Mouse (Mus musculus): Measurements from ENCODE around the gene Ifit3. TPM values are rescaled to one million over a fixed set of nuclear protein-coding genes. Genes with fewer than 3 reads are reported as not detected.
"Not testable (repeated sequence)": the region's sequence is repeated elsewhere in the genome, so short reads cannot be mapped to it uniquely, and the experiment has no call there.

Gene Ifit3
- total RNA-seq (2021), result under 1 TPM; 0.88 to 0.95 TPM
- long read RNA-seq, experiment 1, transcript Ifit3-201 (2 exons, 1,745 nt), result major isoform, 5 of 5 reads
- long read RNA-seq, experiment 1, partial matches to known transcripts, result 0 of 5 reads
- long read RNA-seq, experiment 1, other reads (novel, unspliced or antisense), result 0 of 5 reads
- long read RNA-seq, experiment 2, partial matches to known transcripts, result 0 of 4 reads
- long read RNA-seq, experiment 2, other reads (novel, unspliced or antisense), result 1 of 4 reads

GRCm38 (mm10) chr19:34583126-34583766 lies at the start of gene Ifit3:
TSS of gene Ifit3 (plus strand) at chr19:34583531.
- DNase-seq, result peak; percentile 42

- DNase-seq, result no peak
Observed at GRCm38 (mm10) chr19:34539422-34539821, 43.9 kb upstream of the Ifit3 start.

- DNase-seq, result no peak
Observed at GRCm38 (mm10) chr19:34546211-34546610, 37.1 kb upstream of the Ifit3 start.

GRCm38 (mm10) chr19:34547976-34548375 lies 35.4 kb upstream of the Ifit3 start:
- DNase-seq, result peak; percentile 61

GRCm38 (mm10) chr19:34550205-34550533 lies 33.2 kb upstream of the Ifit3 start:
- no peak for DNase-seq

- peak; percentile 69 for DNase-seq
Observed at GRCm38 (mm10) chr19:34550534-34551223, 32.7 kb upstream of the Ifit3 start, which contains the start of gene Ifit2. TSS of gene Ifit2 (plus strand) at chr19:34550694.

- DNase-seq, result peak; percentile 14
Observed at GRCm38 (mm10) chr19:34551981-34552380, 31.4 kb upstream of the Ifit3 start.

- no peak for DNase-seq
Observed at GRCm38 (mm10) chr19:34553021-34553420, 30.3 kb upstream of the Ifit3 start.

GRCm38 (mm10) chr19:34553522-34553921 lies 29.8 kb upstream of the Ifit3 start:
- DNase-seq, result no peak

GRCm38 (mm10) chr19:34554061-34554460 lies 29.3 kb upstream of the Ifit3 start:
- no peak for DNase-seq

GRCm38 (mm10) chr19:34556621-34557020 lies 26.7 kb upstream of the Ifit3 start:
- DNase-seq, result peak; percentile 41

- no peak for DNase-seq
Observed at GRCm38 (mm10) chr19:34562556-34562955, 20.8 kb upstream of the Ifit3 start.

- DNase-seq, result no peak
Observed at GRCm38 (mm10) chr19:34566178-34566784, 17.1 kb upstream of the Ifit3 start.

- DNase-seq, result no peak
Observed at GRCm38 (mm10) chr19:34568988-34569895, 14.1 kb upstream of the Ifit3 start.

- DNase-seq, result no peak
Observed at GRCm38 (mm10) chr19:34569896-34570476, 13.3 kb upstream of the Ifit3 start.

- DNase-seq, result no peak
Observed at GRCm38 (mm10) chr19:34571080-34571479, 12.3 kb upstream of the Ifit3 start.

- DNase-seq, result no peak
Observed at GRCm38 (mm10) chr19:34573650-34574049, 9.7 kb upstream of the Ifit3 start.

- DNase-seq, result no peak
Observed at GRCm38 (mm10) chr19:34577121-34577520, 6.2 kb upstream of the Ifit3 start.

- DNase-seq, result not testable (repeated sequence)
Observed at GRCm38 (mm10) chr19:34582696-34583095, 635 bp upstream of the Ifit3 start.

GRCm38 (mm10) chr19:34585740-34586458 lies 2.6 kb downstream of the Ifit3 start:
- not testable (repeated sequence) for DNase-seq
